Mouse (Mus musculus) bone marrow, adult 2 months (tissue): ENCODE results near the gene Coq8b.

Experiments used
- CTCF ChIP-seq: fragments of 200-500 bp; IDR thresholded peaks from 2 replicates; pipeline ENCODE4 v1.5.1; 2011; ENCODE audit warnings: low read length, control low read depth; ENCODE audit not compliant: control insufficient read depth, insufficient read depth
- POLR2A ChIP-seq: fragments of 200-500 bp; IDR thresholded peaks from 2 replicates; pipeline ENCODE4 v1.6.1; 2011; ENCODE audit warnings: low read depth, mild to moderate bottlenecking, control low read depth, low read length, borderline replicate concordance; ENCODE audit not compliant: control insufficient read depth

DNA sequence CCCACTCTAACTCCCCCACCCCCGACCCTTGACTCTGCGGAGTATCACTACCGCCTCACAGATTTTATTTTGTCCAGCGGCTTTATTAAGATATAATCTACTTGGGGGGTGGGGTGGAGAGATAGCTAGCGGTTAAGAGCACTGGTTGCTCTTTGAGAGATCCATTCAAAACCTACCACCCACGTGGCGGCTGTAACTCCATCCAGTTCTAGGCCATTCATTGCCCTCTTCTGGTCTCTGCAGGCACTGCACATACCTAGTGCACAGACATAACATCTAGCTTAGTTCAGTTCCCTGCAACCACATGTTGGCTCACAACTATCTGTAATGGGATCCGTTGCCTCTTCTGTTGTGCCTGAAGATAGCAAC is 52.9 kb downstream of the Coq8b start:
- peak; percentile 53 for TF ChIP-seq CTCF
- TF ChIP-seq POLR2A, result no peak
